Mouse (Mus musculus) neural tube, postnatal 0 days (tissue): ENCODE data around the gene Il17rd. TPM values are rescaled to one million over a fixed set of nuclear protein-coding genes. Genes with fewer than 3 reads are reported as not detected.

Source experiments
- polyA plus RNA-seq: library from polyadenylated mRNA; unstranded; fragments of >200 nt; fragmentation: Nextera tagmentation; extraction: Ambion mirVana; gene quantifications from 2 replicates; pipeline ENCODE4 v1.2.1, GENCODE M21; 2015

Gene Il17rd
- 2.2 and 2.6 TPM in 2 replicates for polyA plus RNA-seq

GRCm38 (mm10) chr14:27038783-27039182, at the start of gene Il17rd:
Il17rd (plus strand) TSS chr14:27038941.

GRCm38 (mm10) chr14:26994211-26994741, 44.5 kb upstream of the Il17rd start, which contains the start of gene Hesx1:
Hesx1 (plus strand) TSS chr14:26994416.

GRCm38 (mm10) chr14:27114362-27115274, 75.9 kb downstream of the Il17rd start, which contains the start of gene Arhgef3:
Arhgef3 (plus strand) TSS chr14:27114899.

Other genes starting within 250 kb of the Il17rd start
- 0.19 and 0.27 TPM in 2 replicates for gene Asb14, start 144.4 kb upstream of the Il17rd start, polyA plus RNA-seq
- gene Appl1, start 67.7 kb upstream of the Il17rd start, polyA plus RNA-seq: 64.3 and 76.5 TPM in 2 replicates
- gene Hesx1, start 44.5 kb upstream of the Il17rd start, polyA plus RNA-seq: 0.24 and 0.63 TPM in 2 replicates
- 18.5 and 19.7 TPM in 2 replicates for gene Arhgef3, start 76.0 kb downstream of the Il17rd start, polyA plus RNA-seq